Mouse (Mus musculus): ENCODE results near the gene Nav3. TPM values are rescaled to one million over a fixed set of nuclear protein-coding genes. Genes with fewer than 3 reads are reported as not detected.

Gene Nav3
- total and polyA plus RNA-seq, 2 experiments from 2014 or later: 1.4 to 7.7 TPM

- Histone ChIP-seq H3K27ac (ENCODE audit: low read depth) (no peak overlapping the region), H3K36me3 (replicated peaks; ENCODE audit: control insufficient read depth, insufficient read depth, low read length) (no peaks in the 10 kb centered on the region), H3K4me1 (ENCODE audit: control insufficient read depth, insufficient read depth) (no peaks in the 10 kb centered on the region), H3K4me3 (ENCODE audit: low read depth, low read length) (no peak overlapping the region), H3K9me3 (replicated peaks; ENCODE audit: control insufficient read depth, low read length) (no peaks in the 10 kb centered on the region), H3K4me2 (ENCODE audit: low read depth, low read length) (no peak overlapping the region), H3K27me3 (ENCODE audit: control insufficient read depth, insufficient read depth, low read length) (no peaks in the 10 kb centered on the region), H3K9ac (replicated peaks; ENCODE audit: low read depth, low read length) (no peak overlapping the region)
- DNase-seq (ENCODE audit: low spot score) (peak; percentile 19), ATAC-seq (ENCODE audit: insufficient read depth, low read depth) (no peak)
- peak; percentile 54 for TF ChIP-seq CTCF (IDR thresholded peaks at IDR 0.05; ENCODE audit: low read depth)
- TF ChIP-seq EP300 (IDR thresholded peaks at IDR 0.05; ENCODE audit: low read depth): no peak
Measured at GRCm38 (mm10) chr10:110120572-110120971, 335.4 kb downstream of the Nav3 start.

- no peak overlapping the region for H3K27ac ChIP-seq (ENCODE audit: low read depth)
- TF ChIP-seq EP300 (IDR thresholded peaks at IDR 0.05; ENCODE audit: low read depth) (no peak), CTCF (IDR thresholded peaks at IDR 0.05; ENCODE audit: low read depth) (no peak)
- WGBS: 60% methylated on average over 2 of the region's 2 CpGs
- no peak overlapping the region for H3K4me3 ChIP-seq (ENCODE audit: low read depth, low read length)
- no peaks in the 10 kb centered on the region for H3K4me1 ChIP-seq (ENCODE audit: control insufficient read depth, insufficient read depth)
- no peak overlapping the region for H3K4me2 ChIP-seq (ENCODE audit: low read depth, low read length)
- no peaks in the 10 kb centered on the region for H3K9me3 ChIP-seq (replicated peaks; ENCODE audit: control insufficient read depth, low read length)
- no peak for DNase-seq (ENCODE audit: low spot score)
- H3K9ac ChIP-seq (replicated peaks; ENCODE audit: low read depth, low read length): no peak overlapping the region
- no peaks in the 10 kb centered on the region for H3K36me3 ChIP-seq (replicated peaks; ENCODE audit: control insufficient read depth, insufficient read depth, low read length)
- H3K27me3 ChIP-seq (ENCODE audit: control insufficient read depth, insufficient read depth, low read length): no peaks in the 10 kb centered on the region
- ATAC-seq (ENCODE audit: insufficient read depth, low read depth): no peak
Measured at GRCm38 (mm10) chr10:110117341-110117740, 338.7 kb downstream of the Nav3 start.

GRCm38 (mm10) chr10:110112669-110113458 lies 343.1 kb downstream of the Nav3 start:
- Histone ChIP-seq H3K9ac (replicated peaks; ENCODE audit: low read depth, low read length) (no peak overlapping the region), H3K4me1 (ENCODE audit: control insufficient read depth, insufficient read depth) (no peaks in the 10 kb centered on the region), H3K4me2 (ENCODE audit: low read depth, low read length) (no peak overlapping the region), H3K9me3 (replicated peaks; ENCODE audit: control insufficient read depth, low read length) (no peaks in the 10 kb centered on the region), H3K27ac (ENCODE audit: low read depth) (no peak overlapping the region), H3K36me3 (replicated peaks; ENCODE audit: control insufficient read depth, insufficient read depth, low read length) (no peaks in the 10 kb centered on the region), H3K4me3 (ENCODE audit: low read depth, low read length) (no peak overlapping the region), H3K27me3 (ENCODE audit: control insufficient read depth, insufficient read depth, low read length) (no peaks in the 10 kb centered on the region)
- no peak for ATAC-seq (ENCODE audit: insufficient read depth, low read depth)
- DNase-seq (ENCODE audit: low spot score): no peak
- 75% methylated on average over 5 of the region's 5 CpGs for WGBS
- no peak for TF ChIP-seq EP300 (IDR thresholded peaks at IDR 0.05; ENCODE audit: low read depth)
- no peak for TF ChIP-seq CTCF (IDR thresholded peaks at IDR 0.05; ENCODE audit: low read depth)

- no peak overlapping the region for H3K4me3 ChIP-seq (ENCODE audit: low read depth, low read length)
- no peak overlapping the region for H3K27ac ChIP-seq (ENCODE audit: low read depth)
- no peaks in the 10 kb centered on the region for H3K36me3 ChIP-seq (replicated peaks; ENCODE audit: control insufficient read depth, insufficient read depth, low read length)
- H3K4me2 ChIP-seq (ENCODE audit: low read depth, low read length): no peak overlapping the region
- ATAC-seq (ENCODE audit: insufficient read depth, low read depth) (no peak), DNase-seq (ENCODE audit: low spot score) (no peak)
- TF ChIP-seq EP300 (IDR thresholded peaks at IDR 0.05; ENCODE audit: low read depth) (no peak), CTCF (IDR thresholded peaks at IDR 0.05; ENCODE audit: low read depth) (no peak)
- H3K9ac ChIP-seq (replicated peaks; ENCODE audit: low read depth, low read length): no peak overlapping the region
- no peaks in the 10 kb centered on the region for H3K9me3 ChIP-seq (replicated peaks; ENCODE audit: control insufficient read depth, low read length)
- H3K4me1 ChIP-seq (ENCODE audit: control insufficient read depth, insufficient read depth): no peaks in the 10 kb centered on the region
- H3K27me3 ChIP-seq (ENCODE audit: control insufficient read depth, insufficient read depth, low read length): no peaks in the 10 kb centered on the region
- WGBS: 56% methylated on average over 6 of the region's 6 CpGs
Measured at GRCm38 (mm10) chr10:110103255-110103654, 352.7 kb downstream of the Nav3 start.

- H3K36me3 ChIP-seq (replicated peaks; ENCODE audit: control insufficient read depth, insufficient read depth, low read length): no peaks in the 10 kb centered on the region
- no peak overlapping the region for H3K4me3 ChIP-seq (ENCODE audit: low read depth, low read length)
- 51% methylated on average over 4 of the region's 4 CpGs for WGBS
- no peaks in the 10 kb centered on the region for H3K4me1 ChIP-seq (ENCODE audit: control insufficient read depth, insufficient read depth)
- H3K27me3 ChIP-seq (ENCODE audit: control insufficient read depth, insufficient read depth, low read length): no peaks in the 10 kb centered on the region
- TF ChIP-seq EP300 (IDR thresholded peaks at IDR 0.05; ENCODE audit: low read depth): no peak
- no peak for TF ChIP-seq CTCF (IDR thresholded peaks at IDR 0.05; ENCODE audit: low read depth)
- no peak for DNase-seq (ENCODE audit: low spot score)
- no peaks in the 10 kb centered on the region for H3K9me3 ChIP-seq (replicated peaks; ENCODE audit: control insufficient read depth, low read length)
- no peak overlapping the region for H3K9ac ChIP-seq (replicated peaks; ENCODE audit: low read depth, low read length)
- H3K4me2 ChIP-seq (ENCODE audit: low read depth, low read length): no peak overlapping the region
- no peak for ATAC-seq (ENCODE audit: insufficient read depth, low read depth)
- H3K27ac ChIP-seq (ENCODE audit: low read depth): no peak overlapping the region
Measured at GRCm38 (mm10) chr10:110102231-110102630, 353.8 kb downstream of the Nav3 start.

- ATAC-seq (ENCODE audit: insufficient read depth, low read depth) (no peak), DNase-seq (ENCODE audit: low spot score) (no peak)
- Histone ChIP-seq H3K36me3 (replicated peaks; ENCODE audit: control insufficient read depth, insufficient read depth, low read length) (no peaks in the 10 kb centered on the region), H3K9me3 (replicated peaks; ENCODE audit: control insufficient read depth, low read length) (no peaks in the 10 kb centered on the region), H3K4me1 (ENCODE audit: control insufficient read depth, insufficient read depth) (no peaks in the 10 kb centered on the region), H3K9ac (replicated peaks; ENCODE audit: low read depth, low read length) (no peak overlapping the region), H3K27me3 (ENCODE audit: control insufficient read depth, insufficient read depth, low read length) (no peaks in the 10 kb centered on the region), H3K27ac (ENCODE audit: low read depth) (no peak overlapping the region), H3K4me3 (ENCODE audit: low read depth, low read length) (no peak overlapping the region), H3K4me2 (ENCODE audit: low read depth, low read length) (no peak overlapping the region)
- TF ChIP-seq CTCF (IDR thresholded peaks at IDR 0.05; ENCODE audit: low read depth): no peak
- TF ChIP-seq EP300 (IDR thresholded peaks at IDR 0.05; ENCODE audit: low read depth): no peak
Measured at GRCm38 (mm10) chr10:110094433-110094832, 361.6 kb downstream of the Nav3 start.
